Comparison of ENCODE assay signal across 13 mouse cellular contexts in genomic region chr1:156864240-156864639, GRCm38 (mm10). TPM values are rescaled to one million over a fixed set of nuclear protein-coding genes. Genes with fewer than 3 reads are reported as not detected.
A peak's percentile ranks its signal among the peaks of the same experiment; 100 is the strongest.
DNase-seq lines count a peak whose midpoint lies in the region; ATAC-seq and TF ChIP-seq lines count a peak whose summit lies in the region.
"Had no signal": no experiment of that assay in that cellular context is flagged by ENCODE, and none has a peak within 500 bp of the region (broad histone marks: within the 10 kb centered on the region; RNA-seq: fewer than 3 reads in every experiment).

No protein-coding gene starts in this region.

- H3K4me3 ChIP-seq in heart, postnatal 0 days (ENCODE audit: low read depth, low read length) = no peak overlapping the region
- H3K4me3 ChIP-seq in midbrain, embryonic 13.5 days (replicated peaks) = no peak overlapping the region
- H3K4me3 ChIP-seq in midbrain, embryonic 10.5 days = no peak overlapping the region
- H3K4me3 ChIP-seq in embryonic facial prominence, embryonic 14.5 days (ENCODE audit: low read depth, low read length) = no peak overlapping the region
- H3K4me3 ChIP-seq in midbrain, embryonic 16.5 days (ENCODE audit: low read depth, low read length) = no peak overlapping the region
- H3K4me3 ChIP-seq: myocyte had no signal

- TF ChIP-seq CTCF in heart, postnatal 0 days (IDR thresholded peaks at IDR 0.05; ENCODE audit: low read depth) = no peak

- no peak for TF ChIP-seq EP300 in heart, postnatal 0 days (IDR thresholded peaks at IDR 0.05; ENCODE audit: low read depth)

- no peak overlapping the region for H3K4me2 ChIP-seq in heart, postnatal 0 days (ENCODE audit: low read depth, low read length)
- no peak overlapping the region for H3K4me2 ChIP-seq in midbrain, embryonic 13.5 days (replicated peaks)
- no peak overlapping the region for H3K4me2 ChIP-seq in embryonic facial prominence, embryonic 14.5 days (ENCODE audit: low read depth, low read length)
- H3K4me2 ChIP-seq in midbrain, embryonic 16.5 days (ENCODE audit: low read length) = no peak overlapping the region

- no peak overlapping the region for H3K9ac ChIP-seq in heart, postnatal 0 days (replicated peaks; ENCODE audit: low read depth, low read length)
- no peak overlapping the region for H3K9ac ChIP-seq in midbrain, embryonic 13.5 days (replicated peaks)
- no peak overlapping the region for H3K9ac ChIP-seq in embryonic facial prominence, embryonic 14.5 days (ENCODE audit: low read depth, low read length)
- H3K9ac ChIP-seq in midbrain, embryonic 16.5 days (ENCODE audit: low read depth, low read length) = no peak overlapping the region
- H3K9ac ChIP-seq: liver, embryonic 14.5 days had no signal

- DNase-seq in heart, postnatal 0 days (ENCODE audit: low spot score) = no peak
- DNase-seq in heart, adult 8-10 months (ENCODE audit: low spot score) = no peak
- no peak for DNase-seq in midbrain, embryonic 10.5 days (ENCODE audit: low spot score)
- DNase-seq in embryonic facial prominence, embryonic 14.5 days (ENCODE audit: low spot score) = peak; percentile 72
- no peak for DNase-seq in spleen, postnatal 36 days (ENCODE audit: low spot score in 2 of 2)
- DNase-seq in cerebellum, adult 11 months = no peak
- DNase-seq: adrenal gland, adult 8-10 months; cerebellum, adult 9-10 months; heart, adult 18-20 months had no signal

- no peaks in the 10 kb centered on the region for H3K9me3 ChIP-seq in heart, postnatal 0 days (replicated peaks; ENCODE audit: control insufficient read depth, low read length)
- H3K9me3 ChIP-seq in midbrain, embryonic 13.5 days = no peaks in the 10 kb centered on the region
- no peaks in the 10 kb centered on the region for H3K9me3 ChIP-seq in midbrain, embryonic 10.5 days (replicated peaks)
- H3K9me3 ChIP-seq in embryonic facial prominence, embryonic 14.5 days (ENCODE audit: control insufficient read depth, low read length) = no peaks in the 10 kb centered on the region
- H3K9me3 ChIP-seq in midbrain, embryonic 16.5 days (replicated peaks; ENCODE audit: control insufficient read depth, low read length, poor library complexity, severe bottlenecking) = no peaks in the 10 kb centered on the region

- H3K27ac ChIP-seq in heart, postnatal 0 days (ENCODE audit: low read depth) = peak overlapping the region; percentile 56
- H3K27ac ChIP-seq in midbrain, embryonic 13.5 days = 0 out of 2 replicates have a peak overlapping the region, but pooled peaks have one; percentile 36
- no peak overlapping the region for H3K27ac ChIP-seq in midbrain, embryonic 10.5 days (replicated peaks)
- peak overlapping the region; percentile 63 for H3K27ac ChIP-seq in embryonic facial prominence, embryonic 14.5 days (replicated peaks; ENCODE audit: low read depth, low read length)
- H3K27ac ChIP-seq in midbrain, embryonic 16.5 days (ENCODE audit: low read length) = 0 out of 2 replicates have a peak overlapping the region, but pooled peaks have one; percentile 2
- H3K27ac ChIP-seq: liver, embryonic 14.5 days had no signal

- no peaks in the 10 kb centered on the region; the same call in 1 of the 2 replicates for H3K36me3 ChIP-seq in heart, postnatal 0 days (replicated peaks; ENCODE audit: control insufficient read depth, insufficient read depth, low read length)
- peaks cover 5% of the 10 kb centered on the region for H3K36me3 ChIP-seq in midbrain, embryonic 13.5 days
- H3K36me3 ChIP-seq in midbrain, embryonic 10.5 days = peaks cover 8% of the 10 kb centered on the region
- peaks cover 13% of the 10 kb centered on the region; the same call in 1 of the 2 replicates for H3K36me3 ChIP-seq in embryonic facial prominence, embryonic 14.5 days (ENCODE audit: control insufficient read depth, insufficient read depth, low read length)
- no peaks in the 10 kb centered on the region; the same call in 1 of the 2 replicates for H3K36me3 ChIP-seq in midbrain, embryonic 16.5 days (ENCODE audit: control insufficient read depth, insufficient read depth, low read length)

- no peak for ATAC-seq in heart, postnatal 0 days (ENCODE audit: insufficient read depth, low read depth)
- no peak for ATAC-seq in midbrain, embryonic 13.5 days
- no peak for ATAC-seq in embryonic facial prominence, embryonic 14.5 days (ENCODE audit: low read depth)
- no peak for ATAC-seq in midbrain, embryonic 16.5 days

- peaks cover 17% of the 10 kb centered on the region; the same call in 1 of the 2 replicates for H3K4me1 ChIP-seq in heart, postnatal 0 days (ENCODE audit: control insufficient read depth, insufficient read depth)
- peaks cover 18% of the 10 kb centered on the region for H3K4me1 ChIP-seq in midbrain, embryonic 13.5 days (replicated peaks)
- H3K4me1 ChIP-seq in midbrain, embryonic 10.5 days = peaks cover 19% of the 10 kb centered on the region
- peaks cover 12% of the 10 kb centered on the region; the same call in 1 of the 2 replicates for H3K4me1 ChIP-seq in embryonic facial prominence, embryonic 14.5 days (ENCODE audit: control insufficient read depth, insufficient read depth, low read length)
- peaks cover 8% of the 10 kb centered on the region; the same call in 1 of the 2 replicates for H3K4me1 ChIP-seq in midbrain, embryonic 16.5 days (ENCODE audit: control insufficient read depth, insufficient read depth, low read length)

- H3K27me3 ChIP-seq in heart, postnatal 0 days (ENCODE audit: control insufficient read depth, insufficient read depth, low read length) = no peaks in the 10 kb centered on the region
- no peaks in the 10 kb centered on the region for H3K27me3 ChIP-seq in midbrain, embryonic 13.5 days
- no peaks in the 10 kb centered on the region for H3K27me3 ChIP-seq in midbrain, embryonic 10.5 days (ENCODE audit: low read depth, poor library complexity, severe bottlenecking)
- H3K27me3 ChIP-seq in embryonic facial prominence, embryonic 14.5 days (replicated peaks; ENCODE audit: control insufficient read depth, insufficient read depth, low read length) = no peaks in the 10 kb centered on the region
- H3K27me3 ChIP-seq in midbrain, embryonic 16.5 days (ENCODE audit: control insufficient read depth, insufficient read depth, low read depth, low read length) = no peaks in the 10 kb centered on the region

- WGBS in heart, postnatal 0 days = 49% methylated on average over 3 of the region's 3 CpGs
- 54% methylated on average over 3 of the region's 3 CpGs for WGBS in midbrain, embryonic 13.5 days
- 66% methylated on average over 3 of the region's 3 CpGs for WGBS in midbrain, embryonic 10.5 days
- WGBS in embryonic facial prominence, embryonic 14.5 days = 36% methylated on average over 3 of the region's 3 CpGs
- WGBS in midbrain, embryonic 16.5 days = 52% methylated on average over 3 of the region's 3 CpGs

RNA-seq across cellular contexts. Expression of gene Angptl1, which starts 25.9 kb away (rescaled TPM):
- 1.4 and 4.1 TPM in 2 replicates for total RNA-seq in heart, postnatal 0 days (2014; rRNA removed; ENCODE audit: low replicate concordance)
- polyA plus RNA-seq in heart, postnatal 0 days (2015; fragmentation: Nextera tagmentation; extraction: Ambion mirVana) = 2.2 TPM in 2 replicates
- 1 to 10 TPM; 2.7 to 4.6 (median 3.0) TPM for total RNA-seq in heart, adult 8-10 months (2022)
- polyA plus RNA-seq in midbrain, embryonic 13.5 days (2015; fragmentation: Nextera tagmentation; extraction: Ambion mirVana) = 0.57 and 0.86 TPM in 2 replicates
- polyA plus RNA-seq in midbrain, embryonic 10.5 days (2016; fragmentation: Nextera tagmentation; extraction: Ambion mirVana) = 1.0 and 1.3 TPM in 2 replicates
- 72.0 TPM in 2 replicates for polyA plus RNA-seq in embryonic facial prominence, embryonic 14.5 days (2014; fragmentation: Nextera tagmentation; extraction: Ambion mirVana)
- 0.44 and 0.86 TPM in 2 replicates for polyA plus RNA-seq in midbrain, embryonic 16.5 days (2015; fragmentation: Nextera tagmentation; extraction: Ambion mirVana)

Comparison
In these comparisons a context has a peak if more than half of its experiments do, and no peak if none do; other contexts are left out.
1. RNA of gene Angptl1, which starts 25.9 kb away (polyA plus RNA-seq): 72.0 TPM in embryonic facial prominence, embryonic 14.5 days; 2.2 TPM in heart, postnatal 0 days, 1.0 to 1.3 TPM in midbrain, embryonic 10.5 days, 0.57 to 0.86 TPM in midbrain, embryonic 13.5 days and 0.44 to 0.86 TPM in midbrain, embryonic 16.5 days; every median in the first group is over 10 times any median in the second.